ENCODE assay signal across 9 mouse cellular contexts in the genomic region with DNA sequence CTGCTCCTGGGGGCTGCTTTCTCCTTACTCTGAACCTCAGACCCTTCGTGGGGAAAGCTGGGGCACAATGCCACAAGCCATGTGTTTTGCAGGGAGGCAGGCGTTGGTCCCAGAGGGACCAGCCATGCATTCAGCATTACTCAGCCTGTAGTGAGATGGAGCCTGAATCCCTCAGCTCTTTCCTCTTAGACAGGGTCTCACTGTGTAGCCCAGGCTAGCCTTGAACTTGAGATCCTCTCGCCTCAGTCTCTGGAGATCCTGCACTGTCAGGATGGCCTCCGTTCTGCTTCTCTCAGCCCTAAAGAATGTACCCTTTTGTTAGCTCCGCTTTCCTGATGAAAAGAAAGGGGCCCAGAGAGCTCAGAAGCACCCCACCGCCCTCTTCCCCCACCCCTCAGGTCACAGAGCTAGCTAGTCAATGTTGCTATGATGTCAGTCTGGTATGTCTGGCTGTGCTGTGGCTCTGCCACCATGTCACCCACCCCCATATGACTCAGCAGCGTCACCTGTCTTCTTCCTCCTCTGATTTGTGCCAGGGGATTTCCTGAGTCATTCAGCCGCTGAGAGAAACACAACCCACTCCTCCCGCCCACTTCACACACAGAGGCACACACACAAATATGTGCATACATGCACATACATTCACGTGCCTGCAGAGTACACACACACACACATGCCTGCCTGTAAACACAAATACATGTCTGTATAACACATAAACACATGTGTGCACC. TPM values are rescaled to one million over a fixed set of nuclear protein-coding genes. Genes with fewer than 3 reads are reported as not detected.
DNase-seq lines count a peak whose midpoint lies in the region; ATAC-seq and TF ChIP-seq lines count a peak whose summit lies in the region.
"Had no signal": no experiment of that assay in that cellular context is flagged by ENCODE, and none has a peak within 500 bp of the region (broad histone marks: within the 10 kb centered on the region; RNA-seq: fewer than 3 reads in every experiment).

No protein-coding gene starts in this region.

- no peak overlapping the region for H3K4me2 ChIP-seq in forebrain, embryonic 12.5 days
- H3K4me2 ChIP-seq in forebrain, postnatal 0 days (ENCODE audit: low read depth): no peak overlapping the region
- no peak overlapping the region for H3K4me2 ChIP-seq in embryonic facial prominence, embryonic 14.5 days (ENCODE audit: low read depth, low read length)
- H3K4me2 ChIP-seq in limb, embryonic 13.5 days (replicated peaks): no peak overlapping the region

- WGBS in forebrain, embryonic 12.5 days: 24% methylated on average over 10 of the region's 10 CpGs
- 25% methylated on average over 10 of the region's 10 CpGs for WGBS in forebrain, postnatal 0 days
- 37% methylated on average over 10 of the region's 10 CpGs for WGBS in embryonic facial prominence, embryonic 14.5 days
- WGBS in limb, embryonic 13.5 days: 54% methylated on average over 10 of the region's 10 CpGs

- ATAC-seq in forebrain, embryonic 12.5 days (ENCODE audit: low FRiP score): no peak; the same call in 1 of the 2 replicates
- ATAC-seq in forebrain, postnatal 0 days: no peak
- no peak for ATAC-seq in embryonic facial prominence, embryonic 14.5 days (ENCODE audit: low read depth)
- no peak for ATAC-seq in limb, embryonic 13.5 days (ENCODE audit: low FRiP score, low read depth)
- ATAC-seq: Patski had no signal

- no peak for DNase-seq in forebrain, postnatal 0 days
- peak; percentile 86 for DNase-seq in A20 (ENCODE audit: low read depth, low spot score)
- peak; percentile 70 for DNase-seq in embryonic facial prominence, embryonic 14.5 days (ENCODE audit: low spot score)
- no peak for DNase-seq in cerebellum, adult 11-12 months
- no peak for DNase-seq in cerebellum, postnatal 36 days
- DNase-seq in kidney, postnatal 10 days: no peak

- no peak for TF ChIP-seq CTCF in forebrain, postnatal 0 days (IDR thresholded peaks at IDR 0.05; ENCODE audit: low read depth)

- no peaks in the 10 kb centered on the region for H3K36me3 ChIP-seq in forebrain, embryonic 12.5 days (replicated peaks)
- H3K36me3 ChIP-seq in forebrain, postnatal 0 days (ENCODE audit: insufficient read depth): no peaks in the 10 kb centered on the region
- H3K36me3 ChIP-seq in embryonic facial prominence, embryonic 14.5 days (ENCODE audit: control insufficient read depth, insufficient read depth, low read length): no peaks in the 10 kb centered on the region
- H3K36me3 ChIP-seq in limb, embryonic 13.5 days: no peaks in the 10 kb centered on the region

- peak overlapping the region; percentile 69 for H3K27ac ChIP-seq in forebrain, embryonic 12.5 days
- H3K27ac ChIP-seq in forebrain, postnatal 0 days (ENCODE audit: low read depth, low read length): no peak overlapping the region
- H3K27ac ChIP-seq in embryonic facial prominence, embryonic 14.5 days (replicated peaks; ENCODE audit: low read depth, low read length): peak overlapping the region; percentile 17; the same call in 1 of the 2 replicates
- peak overlapping the region; percentile 61 for H3K27ac ChIP-seq in limb, embryonic 13.5 days

- H3K4me3 ChIP-seq in forebrain, embryonic 12.5 days (replicated peaks): no peak overlapping the region
- H3K4me3 ChIP-seq in forebrain, postnatal 0 days (ENCODE audit: low read depth, low read length): no peak overlapping the region
- no peak overlapping the region for H3K4me3 ChIP-seq in embryonic facial prominence, embryonic 14.5 days (ENCODE audit: low read depth, low read length)
- H3K4me3 ChIP-seq in limb, embryonic 13.5 days: no peak overlapping the region

- peaks cover 67% of the 10 kb centered on the region for H3K4me1 ChIP-seq in forebrain, embryonic 12.5 days
- H3K4me1 ChIP-seq in forebrain, postnatal 0 days (ENCODE audit: insufficient read depth): peaks cover 5% of the 10 kb centered on the region; the same call in 1 of the 2 replicates
- peaks cover 43% of the 10 kb centered on the region for H3K4me1 ChIP-seq in embryonic facial prominence, embryonic 14.5 days (ENCODE audit: control insufficient read depth, insufficient read depth, low read length)
- H3K4me1 ChIP-seq in limb, embryonic 13.5 days: peaks cover 73% of the 10 kb centered on the region

- H3K9ac ChIP-seq in forebrain, embryonic 12.5 days: 0 out of 2 replicates have a peak overlapping the region, but pooled peaks have one; percentile 26
- no peak overlapping the region for H3K9ac ChIP-seq in forebrain, postnatal 0 days
- H3K9ac ChIP-seq in embryonic facial prominence, embryonic 14.5 days (ENCODE audit: low read depth, low read length): peak overlapping the region; percentile 3; the same call in 1 of the 2 replicates
- H3K9ac ChIP-seq in limb, embryonic 13.5 days: no peak overlapping the region; the same call in 1 of the 2 replicates

- no peaks in the 10 kb centered on the region for H3K9me3 ChIP-seq in forebrain, embryonic 12.5 days
- H3K9me3 ChIP-seq in forebrain, postnatal 0 days (ENCODE audit: low read length): no peaks in the 10 kb centered on the region
- H3K9me3 ChIP-seq in embryonic facial prominence, embryonic 14.5 days (ENCODE audit: control insufficient read depth, low read length): no peaks in the 10 kb centered on the region
- H3K9me3 ChIP-seq in limb, embryonic 13.5 days: no peaks in the 10 kb centered on the region

- H3K27me3 ChIP-seq in forebrain, embryonic 12.5 days: peaks cover 20% of the 10 kb centered on the region
- no peaks in the 10 kb centered on the region for H3K27me3 ChIP-seq in forebrain, postnatal 0 days (ENCODE audit: insufficient read depth, low read length)
- H3K27me3 ChIP-seq in embryonic facial prominence, embryonic 14.5 days (replicated peaks; ENCODE audit: control insufficient read depth, insufficient read depth, low read length): no peaks in the 10 kb centered on the region; the same call in 1 of the 2 replicates
- 0 out of 2 replicates have a peak, but pooled peaks cover 4% of the 10 kb centered on the region for H3K27me3 ChIP-seq in limb, embryonic 13.5 days
- H3K27me3 ChIP-seq: Patski had no signal

RNA-seq across cellular contexts. Expression of a gene that starts 2.7 kb away (rescaled TPM):
- 20.4 and 27.0 TPM in 2 replicates for polyA plus RNA-seq in forebrain, embryonic 12.5 days (2016; fragmentation: Nextera tagmentation; extraction: Ambion mirVana)
- 24.2 and 48.2 TPM in 2 replicates for total RNA-seq in forebrain, postnatal 0 days (2014; rRNA removed)
- polyA plus RNA-seq in forebrain, postnatal 0 days (2015; fragmentation: Nextera tagmentation; extraction: Ambion mirVana): 10.5 and 15.9 TPM in 2 replicates
- 8.7 and 11.3 TPM in 2 replicates for polyA plus RNA-seq in embryonic facial prominence, embryonic 14.5 days (2014; fragmentation: Nextera tagmentation; extraction: Ambion mirVana)
- 6.9 and 7.1 TPM in 2 replicates for polyA plus RNA-seq in limb, embryonic 13.5 days (2015; fragmentation: Nextera tagmentation; extraction: Ambion mirVana)

RNA-seq across cellular contexts. Expression of a gene that starts 48.3 kb away (rescaled TPM):
- 2.5 and 3.2 TPM in 2 replicates for polyA plus RNA-seq in forebrain, embryonic 12.5 days (2016; fragmentation: Nextera tagmentation; extraction: Ambion mirVana)
- 1.2 and 2.1 TPM in 2 replicates for total RNA-seq in forebrain, postnatal 0 days (2014; rRNA removed)
- polyA plus RNA-seq in forebrain, postnatal 0 days (2015; fragmentation: Nextera tagmentation; extraction: Ambion mirVana): 1.1 and 1.6 TPM in 2 replicates
- 2.4 and 3.5 TPM in 2 replicates for polyA plus RNA-seq in embryonic facial prominence, embryonic 14.5 days (2014; fragmentation: Nextera tagmentation; extraction: Ambion mirVana)
- polyA plus RNA-seq in limb, embryonic 13.5 days (2015; fragmentation: Nextera tagmentation; extraction: Ambion mirVana): not detected in 2 replicates

Comparison
In these comparisons a context has a peak if more than half of its experiments do, and no peak if none do; other contexts are left out.
1. H3K9ac ChIP-seq: peak in forebrain, embryonic 12.5 days (single experiment) and embryonic facial prominence, embryonic 14.5 days (single experiment); none in forebrain, postnatal 0 days (single experiment) and limb, embryonic 13.5 days (single experiment).
2. DNase-seq: peak in A20 (single experiment) and embryonic facial prominence, embryonic 14.5 days (single experiment); none in forebrain, postnatal 0 days (single experiment), cerebellum, adult 11-12 months (single experiment), cerebellum, postnatal 36 days (0 of 2) and kidney, postnatal 10 days (single experiment).